Mouse (Mus musculus): ENCODE results near the gene Bloc1s3.

DNA sequence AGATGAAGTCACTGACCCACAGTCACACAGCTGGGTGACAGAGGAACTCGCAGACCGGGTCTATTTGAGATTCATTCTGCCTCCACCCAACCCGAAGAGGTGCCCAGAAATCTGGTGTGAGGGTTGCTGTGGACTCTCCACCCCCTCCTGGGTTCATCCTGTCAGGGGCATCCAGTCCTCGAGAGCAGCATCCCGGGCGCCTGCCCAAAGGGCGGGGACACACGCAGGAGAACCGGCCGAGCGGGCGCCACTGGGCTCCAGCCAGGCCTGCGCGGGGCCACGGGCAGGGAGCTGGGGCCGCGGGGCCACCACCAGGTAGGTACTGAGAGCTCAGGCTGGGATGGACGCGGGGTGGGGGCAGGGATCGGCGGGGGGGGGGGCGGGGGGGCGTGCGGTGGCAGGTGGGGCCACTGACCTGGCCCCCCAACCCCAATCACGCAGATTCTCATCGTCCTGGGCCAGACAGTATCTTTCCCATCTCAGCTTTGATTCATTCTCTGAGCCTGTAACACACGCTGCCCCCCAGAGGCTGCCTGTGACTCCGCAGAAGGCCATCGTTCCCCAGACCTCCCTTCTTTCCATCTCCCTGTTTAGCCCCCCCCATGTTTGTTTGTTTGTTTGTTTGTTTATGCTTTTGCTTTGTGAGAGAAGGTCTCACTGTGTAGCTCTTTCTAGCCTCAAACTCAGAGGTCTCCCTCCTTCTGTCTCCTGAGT lies 9.6 kb upstream of the Bloc1s3 start, which contains the start of gene Nkpd1:
- peak; percentile 21; the same call in 1 of the 2 replicates for TF ChIP-seq CTCF (IDR thresholded peaks at IDR 0.05; ENCODE audit: control insufficient read depth, insufficient read depth, insufficient replicate concordance, low read depth, low read length)
- TF ChIP-seq POLR2A (IDR thresholded peaks at IDR 0.05; ENCODE audit: control insufficient read depth, low read depth, low read length): no peak

All from testis, adult 2 months (tissue).